Mouse (Mus musculus): ENCODE measurements around the gene Rgma. TPM values are rescaled to one million over a fixed set of nuclear protein-coding genes. Genes with fewer than 3 reads are reported as not detected.

The Rgma gene
- total and polyA plus RNA-seq, 3 experiments, result 0.04 to 0.07 TPM; not detected in 1

DNA sequence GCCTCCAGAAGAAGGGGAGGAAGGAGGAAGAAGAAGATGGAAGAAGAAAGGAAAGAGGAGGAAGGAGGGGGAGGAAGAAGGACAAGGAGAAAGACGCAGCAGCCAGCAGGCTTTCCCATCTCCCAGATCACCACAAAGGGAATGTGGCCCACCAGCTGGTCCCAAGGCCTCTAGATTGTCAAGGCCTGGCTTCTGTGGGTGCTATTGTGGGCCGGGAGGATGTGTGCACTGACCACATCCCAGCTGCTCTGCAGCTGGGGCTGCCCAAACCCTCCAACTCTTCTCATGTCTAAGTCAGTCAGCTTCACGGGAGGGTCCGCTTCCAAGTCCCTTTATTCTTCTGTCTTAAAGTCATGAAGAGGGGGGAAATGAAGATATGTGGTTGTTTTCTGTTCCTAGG lies 5.3 kb upstream of the Rgma start:
- H3K27ac ChIP-seq (ENCODE audit: insufficient read depth, low read depth), result no peak overlapping the region
- H3K4me2 ChIP-seq (ENCODE audit: insufficient read depth, low read depth, poor library complexity, severe bottlenecking), result no peak overlapping the region
- H3K4me1 ChIP-seq (ENCODE audit: control insufficient read depth in 1 of 2, insufficient read depth in 2 of 2), result peaks cover 0 to 3% of the 10 kb centered on the region in 2 experiments; a peak in 1 of 4 replicates
- in situ Hi-C loops (cut with MboI; ENCODE audit: low pct_ligation_motif_present, low pct_unique_long_range_greater_than_20kb, low sequenced_read_pairs) (no loop called here), dilution Hi-C loops (cut with MboI; ENCODE audit: extremely low pct_ligation_motif_present, extremely low pct_unique_long_range_greater_than_20kb, low sequenced_read_pairs) (no loop called here)
- peaks cover 9% of the 10 kb centered on the region for H3K27me3 ChIP-seq (replicated peaks)
- no peak overlapping the region for H3K9ac ChIP-seq (ENCODE audit: insufficient read depth, low read depth)
- H3K36me3 ChIP-seq (replicated peaks in 1 of 2; ENCODE audit: control insufficient read depth in 1 of 2, insufficient read depth in 1 of 2, low read length in 1 of 2), result no peaks in the 10 kb centered on the region
- H3K4me3 ChIP-seq (replicated peaks in 1 of 3; ENCODE audit: low read depth in 2 of 3, low read length in 2 of 3, poor library complexity in 1 of 3), result no peak overlapping the region
- DNase-seq (ENCODE audit: extremely low read depth), result no peak
- no peaks in the 10 kb centered on the region for H3K79me2 ChIP-seq (replicated peaks; ENCODE audit: control insufficient read depth, extremely low read depth, insufficient read depth, poor library complexity, severe bottlenecking)
- peaks cover under 1% of the 10 kb centered on the region for H3K9me3 ChIP-seq (replicated peaks; ENCODE audit: low read length)
- TF ChIP-seq CHD2 (IDR thresholded peaks at IDR 0.05; ENCODE audit: low read length), result no peak
- TF ChIP-seq USF2 (conservative IDR thresholded peaks at IDR 0.05; ENCODE audit: low read depth, low read length), result no peak
- TF ChIP-seq SIN3A (IDR thresholded peaks at IDR 0.05; ENCODE audit: low read length), result no peak
- TF ChIP-seq ETS1 (conservative IDR thresholded peaks at IDR 0.05; ENCODE audit: low read depth, low read length), result no peak
- TF ChIP-seq MEF2A (IDR thresholded peaks at IDR 0.05; ENCODE audit: borderline replicate concordance, low read depth, low read length), result no peak
- no peak for TF ChIP-seq SMC3 (IDR thresholded peaks at IDR 0.05; ENCODE audit: low read depth, low read length)
- TF ChIP-seq NRF1 (IDR thresholded peaks at IDR 0.05; ENCODE audit: low read depth, low read length), result no peak
- no peak for TF ChIP-seq ZKSCAN1 (IDR thresholded peaks at IDR 0.05; ENCODE audit: borderline replicate concordance, low read depth, low read length)
- no peak for TF ChIP-seq MYC (IDR thresholded peaks at IDR 0.05; ENCODE audit: low read depth, low read length)

DNA sequence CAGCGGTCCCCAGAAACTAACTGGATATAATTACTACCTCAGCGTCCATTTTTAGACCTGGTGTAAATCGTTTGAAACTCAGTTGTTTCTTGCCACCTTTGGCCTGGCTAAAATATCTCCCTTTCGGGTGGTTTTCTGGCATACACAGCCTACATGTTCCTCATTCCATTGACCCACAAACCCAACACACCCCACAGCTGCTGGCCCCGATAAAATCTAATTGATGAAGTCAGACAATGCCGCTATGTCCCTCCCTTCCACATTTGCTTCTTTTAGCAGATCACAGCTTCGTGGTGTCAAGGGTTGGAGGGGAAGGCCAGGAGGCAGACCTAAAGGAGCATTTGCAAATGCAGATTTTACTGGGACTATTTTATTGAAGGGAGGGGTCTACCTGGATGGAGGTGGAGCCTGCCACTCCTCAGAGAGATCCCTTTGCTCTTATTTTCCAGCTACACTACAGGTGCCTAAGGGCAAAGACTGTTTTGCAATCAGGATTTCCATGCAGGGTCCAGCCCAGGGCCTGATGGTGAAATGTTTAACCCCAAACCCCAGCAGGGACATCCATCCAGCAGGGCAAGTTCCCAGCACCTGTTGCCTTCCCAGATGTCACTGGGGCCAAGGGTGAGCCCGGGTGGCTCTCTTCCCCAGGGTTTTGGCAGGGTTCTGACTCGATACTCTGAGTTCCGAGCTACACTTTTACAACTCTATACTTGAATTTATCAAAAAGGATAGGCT lies 3.6 kb upstream of the Rgma start:
- dilution Hi-C loops (cut with MboI; ENCODE audit: extremely low pct_ligation_motif_present, extremely low pct_unique_long_range_greater_than_20kb, low sequenced_read_pairs), result no loop called here
- H3K79me2 ChIP-seq (replicated peaks; ENCODE audit: control insufficient read depth, extremely low read depth, insufficient read depth, poor library complexity, severe bottlenecking), result no peaks in the 10 kb centered on the region
- H3K27ac ChIP-seq (ENCODE audit: insufficient read depth, low read depth), result no peak overlapping the region
- no peaks in the 10 kb centered on the region for H3K36me3 ChIP-seq (replicated peaks in 1 of 2; ENCODE audit: control insufficient read depth in 1 of 2, insufficient read depth in 1 of 2, low read length in 1 of 2)
- in situ Hi-C loops (cut with MboI; ENCODE audit: low pct_ligation_motif_present, low pct_unique_long_range_greater_than_20kb, low sequenced_read_pairs), result no loop called here
- no peak for DNase-seq (ENCODE audit: extremely low read depth)
- H3K27me3 ChIP-seq (replicated peaks), result peaks cover 7% of the 10 kb centered on the region
- H3K9ac ChIP-seq (ENCODE audit: insufficient read depth, low read depth), result no peak overlapping the region; the same call in 1 of the 2 replicates
- TF ChIP-seq EP300 (IDR thresholded peaks at IDR 0.05; ENCODE audit: low read length) (no peak), UBTF (IDR thresholded peaks at IDR 0.05; ENCODE audit: low read depth, low read length) (no peak), USF1 (IDR thresholded peaks at IDR 0.05; ENCODE audit: low read depth, low read length) (no peak)
- peaks cover 0 to 3% of the 10 kb centered on the region in 2 experiments; a peak in 1 of 4 replicates for H3K4me1 ChIP-seq (ENCODE audit: control insufficient read depth in 1 of 2, insufficient read depth in 2 of 2)
- H3K9me3 ChIP-seq (replicated peaks; ENCODE audit: low read length), result peaks cover 7% of the 10 kb centered on the region
- no peak overlapping the region for H3K4me3 ChIP-seq (replicated peaks in 1 of 3; ENCODE audit: low read depth in 2 of 3, low read length in 2 of 3, poor library complexity in 1 of 3)
- H3K4me2 ChIP-seq (ENCODE audit: insufficient read depth, low read depth, poor library complexity, severe bottlenecking), result peak overlapping the region; percentile 54
